Mouse (Mus musculus) C2C12 (cell line): ENCODE measurements around the gene Serpinb1a.

Source experiments
- CTCF ChIP-seq: IDR thresholded peaks from one replicate; pipeline ENCODE4 v1.5.1; 2011; ENCODE audit not compliant: control insufficient read depth, insufficient read depth, insufficient read length
- FOSL1 ChIP-seq: IDR thresholded peaks from one replicate; pipeline ENCODE4 v1.8.0; 2011; ENCODE audit warnings: mild to moderate bottlenecking, low read length; ENCODE audit not compliant: poor library complexity, insufficient read depth, severe bottlenecking
- MAX ChIP-seq: IDR thresholded peaks from one replicate; pipeline ENCODE4 v1.6.1; 2011; ENCODE audit warnings: mild to moderate bottlenecking, control low read depth
- MYOD1 ChIP-seq: IDR thresholded peaks from one replicate; pipeline ENCODE4 v1.6.1; 2011; ENCODE audit warnings: low read depth; ENCODE audit not compliant: control insufficient read depth, insufficient read length
- USF1 ChIP-seq: IDR thresholded peaks from one replicate; pipeline ENCODE4 v1.6.1; 2011; ENCODE audit warnings: low read depth, mild to moderate bottlenecking, control low read depth, moderate library complexity

- no peak for TF ChIP-seq CTCF
- TF ChIP-seq USF1, result no peak
- TF ChIP-seq MAX, result no peak
- TF ChIP-seq MYOD1, result no peak
- no peak for TF ChIP-seq FOSL1
Measured at GRCm38 (mm10) chr13:32853073-32853472, 2.1 kb upstream of the Serpinb1a start.
